Mouse (Mus musculus) forebrain, embryonic 11.5 days (tissue): ENCODE measurements at regions not wholly inside any gene's neighbourhood (a gene's known extent, or its start where the extent isn't known, plus 50 kb on each side); places are given as distances from the start of the nearest gene placed in this dataset.

ENCODE experiments used
- ATAC-seq: fragments of 200-750 bp; cut with Nextera tagmentation; replicated peaks from 2 replicates; pipeline ENCODE4 v1.8.0; 2017; ENCODE audit warnings: moderate TSS enrichment; ENCODE audit not compliant: low FRiP score
- DNase-seq: peaks from one replicate; pipeline ENCODE4 v3.0.0-alpha.2; 2017; ENCODE audit warnings: low spot score
- H3K27ac ChIP-seq: fragments of 300-500 bp; sonication (generic); 2 replicates; pipeline ENCODE4 v1.5.1; 2014; ENCODE audit warnings: low read depth, low read length
- H3K27me3 ChIP-seq: fragments of 300-500 bp; sonication (generic); 2 replicates; pipeline ENCODE4 v1.6.1; 2014; ENCODE audit warnings: mild to moderate bottlenecking, low read length, mixed read lengths; ENCODE audit not compliant: control insufficient read depth, insufficient read depth
- H3K36me3 ChIP-seq: fragments of 300-500 bp; sonication (generic); 2 replicates; pipeline ENCODE4 v1.6.1; 2014; ENCODE audit warnings: mild to moderate bottlenecking, low read length, moderate library complexity, mixed read lengths; ENCODE audit not compliant: control insufficient read depth, insufficient read depth
- H3K4me1 ChIP-seq: fragments of 300-500 bp; sonication (generic); replicated peaks from 2 replicates; pipeline ENCODE4 v1.6.1; 2014; ENCODE audit warnings: low read length, mixed read lengths; ENCODE audit not compliant: control insufficient read depth, insufficient read depth
- H3K4me2 ChIP-seq: fragments of 300-500 bp; sonication (generic); 2 replicates; pipeline ENCODE4 v1.6.1; 2014; ENCODE audit warnings: low read depth, mild to moderate bottlenecking, low read length, moderate library complexity, mixed read lengths; ENCODE audit not compliant: severe bottlenecking
- H3K4me3 ChIP-seq: fragments of 300-500 bp; sonication (generic); 2 replicates; pipeline ENCODE4 v1.5.1; 2014; ENCODE audit warnings: low read depth, low read length
- H3K9ac ChIP-seq: fragments of 300-500 bp; sonication (generic); 2 replicates; pipeline ENCODE4 v1.6.1; 2014; ENCODE audit warnings: low read length
- H3K9me3 ChIP-seq: fragments of 300-500 bp; sonication (generic); 2 replicates; pipeline ENCODE4 v1.6.1; 2016; ENCODE audit warnings: low read length, mixed read lengths; ENCODE audit not compliant: control insufficient read depth
- WGBS: fragments of 180-500 bp; shearing (Covaris S2); extraction: QIAGEN DNeasy Blood & Tissue Kit; methylation state at CpG from one replicate; pipeline ENCODE4 v1.1.7; 2014; 5-methylcytosine and 5-hydroxymethylcytosine counted together

GRCm38 (mm10) chr8:127779021-127779689 is 579.2 kb upstream of the Nrp1 start:
- peak; percentile 55; the same call in 1 of the 2 replicates for ATAC-seq
- no peak for DNase-seq
- H3K4me1 ChIP-seq = peaks cover 10% of the 10 kb centered on the region; the same call in 1 of the 2 replicates
- no peak overlapping the region for H3K27ac ChIP-seq
- no peaks in the 10 kb centered on the region for H3K9me3 ChIP-seq
- no peaks in the 10 kb centered on the region for H3K27me3 ChIP-seq
- no peak overlapping the region for H3K4me3 ChIP-seq
- 53% methylated on average over 7 of the region's 7 CpGs for WGBS
- H3K36me3 ChIP-seq = no peaks in the 10 kb centered on the region
- H3K9ac ChIP-seq = no peak overlapping the region
- H3K4me2 ChIP-seq = no peak overlapping the region

DNA sequence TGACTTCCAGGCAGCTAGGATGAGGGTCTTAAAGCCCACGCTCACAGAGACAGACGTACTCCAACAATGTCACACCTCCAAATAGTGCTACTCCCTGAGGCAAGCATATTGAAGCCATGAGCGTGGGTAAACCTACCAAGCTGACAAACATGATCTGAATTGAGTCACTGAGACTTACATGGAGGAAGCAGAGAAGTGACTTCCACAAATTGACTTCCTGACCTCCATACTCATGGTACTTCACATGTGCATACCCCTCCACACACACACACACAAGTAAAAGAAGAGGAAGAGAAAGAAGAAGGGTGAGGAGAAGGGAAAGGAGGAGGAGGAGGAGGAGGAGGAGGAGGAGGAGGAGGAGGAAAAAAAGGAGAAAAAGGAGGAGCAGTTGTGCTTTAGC is 577.8 kb upstream of the Nrp1 start:
- no peak for ATAC-seq

DNA sequence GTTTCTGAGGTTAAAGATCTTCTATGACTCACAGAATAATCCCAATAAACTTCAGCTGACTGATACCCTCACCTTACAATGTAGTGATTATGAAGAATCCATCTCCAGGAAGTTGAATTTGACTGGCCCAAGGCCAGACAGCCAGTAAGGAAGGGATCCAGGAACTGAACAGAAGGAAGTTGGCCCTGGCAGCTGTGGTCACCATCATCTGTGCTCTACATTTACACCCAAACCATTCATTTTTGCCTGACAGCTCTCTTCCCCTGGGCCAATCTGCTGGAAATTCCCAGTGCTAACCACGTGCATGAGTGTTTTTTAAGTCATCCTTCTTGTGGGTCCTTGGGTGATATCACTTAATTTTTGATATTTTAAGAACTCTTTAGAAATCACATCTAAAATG is 577.4 kb upstream of the Nrp1 start:
- Histone ChIP-seq H3K27me3 (no peaks in the 10 kb centered on the region), H3K9me3 (no peaks in the 10 kb centered on the region), H3K27ac (no peak overlapping the region), H3K4me1 (peaks cover 5% of the 10 kb centered on the region; the same call in 1 of the 2 replicates), H3K36me3 (no peaks in the 10 kb centered on the region), H3K4me2 (no peak overlapping the region), H3K4me3 (no peak overlapping the region), H3K9ac (no peak overlapping the region)
- WGBS = 91% methylated on average over 1 of the region's 1 CpGs
- DNase-seq (no peak), ATAC-seq (no peak)

More for the DNA sequence above, 577.8 kb upstream of the Nrp1 start:
- no peaks in the 10 kb centered on the region for H3K36me3 ChIP-seq
- no peak overlapping the region for H3K4me2 ChIP-seq
- H3K4me3 ChIP-seq = no peak overlapping the region
- H3K27me3 ChIP-seq = no peaks in the 10 kb centered on the region
- peaks cover 8% of the 10 kb centered on the region; the same call in 1 of the 2 replicates for H3K4me1 ChIP-seq
- 85% methylated on average over 3 of the region's 3 CpGs for WGBS
- no peak overlapping the region for H3K9ac ChIP-seq
- H3K9me3 ChIP-seq = no peaks in the 10 kb centered on the region
- H3K27ac ChIP-seq = no peak overlapping the region
- DNase-seq = no peak

- DNase-seq (no peak), ATAC-seq (no peak)
- 95% methylated on average over 5 of the region's 5 CpGs for WGBS
- Histone ChIP-seq H3K4me2 (no peak overlapping the region), H3K27ac (no peak overlapping the region), H3K27me3 (no peaks in the 10 kb centered on the region), H3K36me3 (no peaks in the 10 kb centered on the region), H3K4me3 (no peak overlapping the region), H3K9me3 (no peaks in the 10 kb centered on the region), H3K4me1 (no peaks in the 10 kb centered on the region), H3K9ac (no peak overlapping the region)
Observed at GRCm38 (mm10) chr8:127792611-127793010, 565.8 kb upstream of the Nrp1 start.

- no peak for ATAC-seq
- H3K36me3 ChIP-seq = no peaks in the 10 kb centered on the region
- H3K9ac ChIP-seq = no peak overlapping the region
- H3K4me1 ChIP-seq = no peaks in the 10 kb centered on the region
- no peaks in the 10 kb centered on the region for H3K9me3 ChIP-seq
- no peak overlapping the region for H3K27ac ChIP-seq
- 91% methylated on average over 6 of the region's 6 CpGs for WGBS
- no peak for DNase-seq
- no peak overlapping the region for H3K4me2 ChIP-seq
- no peak overlapping the region for H3K4me3 ChIP-seq
- no peaks in the 10 kb centered on the region for H3K27me3 ChIP-seq
Observed at GRCm38 (mm10) chr8:127799849-127800471, 558.4 kb upstream of the Nrp1 start.

DNA sequence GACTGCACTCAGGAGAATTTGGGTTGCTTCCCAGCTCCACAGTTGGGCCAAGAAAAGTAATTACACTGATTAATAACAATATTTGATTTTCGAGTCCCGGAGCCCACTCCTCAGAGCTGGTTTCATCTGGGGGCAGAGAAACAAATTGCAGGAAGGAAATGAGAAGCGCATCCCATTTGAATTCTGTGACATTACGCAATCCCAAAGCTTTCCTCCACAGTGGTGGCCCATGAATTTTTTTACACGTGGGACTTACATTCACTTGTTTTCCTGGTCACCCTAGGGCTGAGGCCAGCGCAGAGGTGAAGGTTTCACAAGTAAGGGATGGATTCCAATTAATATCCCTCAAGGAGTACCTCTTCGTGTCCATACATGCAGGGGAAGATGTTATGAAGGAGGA is 556.3 kb upstream of the Nrp1 start:
- no peaks in the 10 kb centered on the region for H3K27me3 ChIP-seq
- no peak overlapping the region for H3K27ac ChIP-seq
- H3K9me3 ChIP-seq = no peaks in the 10 kb centered on the region
- H3K4me1 ChIP-seq = no peaks in the 10 kb centered on the region
- H3K4me3 ChIP-seq = no peak overlapping the region
- H3K36me3 ChIP-seq = no peaks in the 10 kb centered on the region
- 83% methylated on average over 7 of the region's 7 CpGs for WGBS
- DNase-seq (no peak), ATAC-seq (no peak)
- no peak overlapping the region for H3K9ac ChIP-seq
- no peak overlapping the region for H3K4me2 ChIP-seq

DNA sequence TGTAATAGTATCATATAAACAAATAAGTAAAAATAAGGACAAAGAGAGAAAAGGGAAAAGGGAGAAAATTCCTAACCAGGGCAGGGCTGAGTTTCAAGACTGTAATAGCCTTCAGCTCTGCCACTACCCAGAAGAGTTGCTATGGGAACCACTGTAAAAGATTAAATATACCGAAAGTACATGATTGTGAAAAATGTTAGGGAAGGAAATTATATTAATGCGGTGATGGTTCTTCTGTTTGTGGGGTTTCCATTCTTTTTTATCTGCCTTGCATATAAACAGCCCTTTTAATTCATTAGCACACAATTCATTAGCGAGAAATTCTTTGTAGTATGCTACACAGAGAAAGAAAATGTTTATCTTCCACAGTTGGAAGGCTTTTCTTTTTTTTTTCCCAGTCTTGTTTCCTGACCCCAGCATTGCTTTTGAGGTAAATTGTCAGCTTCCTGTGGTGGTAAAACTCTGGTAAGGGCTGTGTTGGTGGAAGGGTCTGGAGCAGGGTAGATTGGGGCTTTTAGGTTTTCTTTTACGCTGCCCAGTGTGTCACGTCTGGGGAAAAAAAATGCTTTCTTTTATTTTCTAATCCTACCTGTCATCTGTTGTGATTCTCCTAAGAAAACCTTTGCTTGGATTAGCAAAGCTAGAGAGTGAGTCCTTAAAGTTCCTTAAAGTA is 555.6 kb upstream of the Nrp1 start:
- no peaks in the 10 kb centered on the region for H3K4me1 ChIP-seq
- no peak for ATAC-seq
- WGBS = 53% methylated on average over 5 of the region's 5 CpGs
- H3K4me3 ChIP-seq = no peak overlapping the region
- no peak for DNase-seq
- H3K36me3 ChIP-seq = no peaks in the 10 kb centered on the region
- no peak overlapping the region for H3K4me2 ChIP-seq
- H3K27ac ChIP-seq = no peak overlapping the region
- no peaks in the 10 kb centered on the region for H3K9me3 ChIP-seq
- no peaks in the 10 kb centered on the region for H3K27me3 ChIP-seq
- no peak overlapping the region for H3K9ac ChIP-seq

DNA sequence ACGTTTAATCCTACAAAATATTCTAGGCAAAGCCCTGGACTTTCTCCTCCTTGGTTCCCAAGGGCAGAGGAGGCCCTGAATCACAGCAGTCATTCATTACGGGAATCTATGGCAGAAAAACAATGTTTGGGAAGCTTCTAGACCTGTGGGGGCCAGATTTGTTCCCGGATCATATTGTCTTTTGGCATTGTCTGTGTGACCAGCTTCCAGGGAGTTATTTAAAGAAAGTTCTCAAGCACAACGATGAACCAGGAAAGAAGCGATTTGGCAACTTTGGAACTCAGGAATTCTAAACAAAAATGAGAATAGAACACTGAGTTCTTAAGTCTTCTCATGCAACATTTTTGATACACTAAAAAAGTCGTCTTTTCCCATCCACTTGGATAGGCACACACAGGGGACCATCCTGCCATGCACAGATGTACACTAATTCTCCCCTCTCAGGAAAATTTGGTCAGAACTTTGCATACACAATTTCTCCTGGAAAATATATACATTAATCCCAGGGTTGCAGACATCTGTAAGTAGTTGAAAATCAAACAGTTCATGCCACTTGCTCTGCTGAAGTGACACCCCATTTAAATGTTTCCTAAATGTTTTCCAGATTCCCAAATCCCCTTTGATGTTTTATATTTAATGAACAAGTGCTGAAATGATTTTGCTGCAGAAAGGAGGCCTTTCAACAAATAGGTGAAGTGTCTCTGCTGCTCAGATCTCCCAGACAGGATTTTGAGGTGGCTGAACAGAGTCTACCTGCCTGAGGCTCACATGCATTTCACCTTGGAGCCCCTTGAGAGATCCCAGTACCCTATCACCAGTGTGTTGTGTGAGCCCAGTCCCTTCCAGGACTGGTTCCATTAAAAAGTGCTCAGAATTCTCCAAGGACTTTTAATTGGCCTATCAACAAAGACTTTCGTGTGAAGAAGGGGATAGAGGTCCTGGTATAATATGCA is 548.9 kb upstream of the Nrp1 start:
- DNase-seq (no peak), ATAC-seq (no peak)
- Histone ChIP-seq H3K4me2 (no peak overlapping the region), H3K27me3 (no peaks in the 10 kb centered on the region), H3K9ac (no peak overlapping the region), H3K9me3 (no peaks in the 10 kb centered on the region), H3K36me3 (no peaks in the 10 kb centered on the region), H3K4me1 (no peaks in the 10 kb centered on the region), H3K4me3 (no peak overlapping the region), H3K27ac (no peak overlapping the region)
- WGBS = 80% methylated on average over 7 of the region's 7 CpGs
